ENCODE assay signal across 8 mouse cellular contexts in genomic region chrX:73914827-73915703, GRCm38 (mm10). TPM values are rescaled to one million over a fixed set of nuclear protein-coding genes. Genes with fewer than 3 reads are reported as not detected.
DNase-seq lines count a peak whose midpoint lies in the region; ATAC-seq lines count a peak whose summit lies in the region.

No protein-coding gene starts in this region.

- H3K36me3 ChIP-seq in lung, embryonic 16.5 days (ENCODE audit: control insufficient read depth, insufficient read depth, low read length): no peaks in the 10 kb centered on the region

- ATAC-seq in hematopoietic stem cell, adult 5-6 weeks (replicated peaks in 1 of 2; ENCODE audit: insufficient read depth in 1 of 2, low FRiP score in 2 of 2, low TSS enrichment in 1 of 2, low read depth in 1 of 2, poor library complexity in 2 of 2, severe bottlenecking in 2 of 2): peak; percentile 93 to 95
- peak; percentile 99 for ATAC-seq in lung, embryonic 16.5 days (ENCODE audit: low read depth)

- H3K9ac ChIP-seq in lung, embryonic 16.5 days (ENCODE audit: low read length): peak overlapping the region; percentile 39; the same call in 1 of the 2 replicates

- H3K4me1 ChIP-seq in lung, embryonic 16.5 days (replicated peaks; ENCODE audit: control insufficient read depth, insufficient read depth, low read length): no peaks in the 10 kb centered on the region

- 20% methylated on average over 31 of the region's 31 CpGs for WGBS in lung, embryonic 16.5 days

- H3K4me3 ChIP-seq in lung, embryonic 16.5 days (ENCODE audit: low read length): peak overlapping the region; percentile 34

- H3K4me2 ChIP-seq in lung, embryonic 16.5 days (ENCODE audit: low read depth, low read length): peak overlapping the region; percentile 48

- no peaks in the 10 kb centered on the region for H3K9me3 ChIP-seq in lung, embryonic 16.5 days (ENCODE audit: control insufficient read depth, low read length)

- no peaks in the 10 kb centered on the region for H3K27me3 ChIP-seq in lung, embryonic 16.5 days (ENCODE audit: control insufficient read depth, insufficient read depth, low read depth, low read length)

- DNase-seq in MN1 (ENCODE audit: low spot score): peak; percentile 96
- DNase-seq in cerebellum, adult 8-10 months: peak; percentile 74
- DNase-seq in forelimb bud, embryonic 11.5 days (ENCODE audit: low read depth, low spot score): peak; percentile 92
- peak; percentile 69 for DNase-seq in layer of hippocampus, adult 9-10 months (ENCODE audit: low spot score)
- peak; percentile 80 for DNase-seq in ovary, postnatal 36 days (ENCODE audit: low spot score)
- DNase-seq in thymus, postnatal 25 days: peak; percentile 88

- H3K27ac ChIP-seq in lung, embryonic 16.5 days (ENCODE audit: low read length): peak overlapping the region; percentile 65

RNA-seq across cellular contexts. Expression of gene Arhgap4, which starts 6.6 kb away (rescaled TPM):
- 46.5 and 80.0 TPM in 2 replicates for total RNA-seq in hematopoietic stem cell, adult 5-6 weeks (2017)
- polyA plus RNA-seq in lung, embryonic 16.5 days (2015; fragmentation: Nextera tagmentation; extraction: Ambion mirVana): 3.1 and 3.5 TPM in 2 replicates

RNA-seq across cellular contexts. Expression of gene Naa10, which starts 6.7 kb away (rescaled TPM):
- total RNA-seq in hematopoietic stem cell, adult 5-6 weeks (2017): 130 and 136 TPM in 2 replicates
- 132 and 136 TPM in 2 replicates for polyA plus RNA-seq in lung, embryonic 16.5 days (2015; fragmentation: Nextera tagmentation; extraction: Ambion mirVana)

RNA-seq across cellular contexts. Expression of gene Renbp, which starts 15.6 kb away (rescaled TPM):
- 13.2 and 53.8 TPM in 2 replicates for total RNA-seq in hematopoietic stem cell, adult 5-6 weeks (2017)
- 43.7 and 43.9 TPM in 2 replicates for polyA plus RNA-seq in lung, embryonic 16.5 days (2015; fragmentation: Nextera tagmentation; extraction: Ambion mirVana)

RNA-seq across cellular contexts. Expression of gene L1cam, which starts 19.2 kb away (rescaled TPM):
- total RNA-seq in hematopoietic stem cell, adult 5-6 weeks (2017): 1.6 TPM in 1 of 2 replicates, not detected in the other
- polyA plus RNA-seq in lung, embryonic 16.5 days (2015; fragmentation: Nextera tagmentation; extraction: Ambion mirVana): 3.2 and 4.3 TPM in 2 replicates

RNA-seq across cellular contexts. Expression of gene Avpr2, which starts 23.2 kb away (rescaled TPM):
- 0.13 and 0.15 TPM in 2 replicates for total RNA-seq in hematopoietic stem cell, adult 5-6 weeks (2017)
- polyA plus RNA-seq in lung, embryonic 16.5 days (2015; fragmentation: Nextera tagmentation; extraction: Ambion mirVana): 0.06 TPM in 1 of 2 replicates, not detected in the other

Comparison
In these comparisons a context has a peak if more than half of its experiments do, and no peak if none do; other contexts are left out.
1. Peak in every context shown above with its lines: DNase-seq, ATAC-seq, H3K4me3 ChIP-seq and H3K27ac ChIP-seq.